Mouse (Mus musculus): Measurements from ENCODE around the gene Dazl. TPM values are rescaled to one million over a fixed set of nuclear protein-coding genes. Genes with fewer than 3 reads are reported as not detected.

Gene Dazl
- total RNA-seq (2017), result not detected in 2 replicates

DNA sequence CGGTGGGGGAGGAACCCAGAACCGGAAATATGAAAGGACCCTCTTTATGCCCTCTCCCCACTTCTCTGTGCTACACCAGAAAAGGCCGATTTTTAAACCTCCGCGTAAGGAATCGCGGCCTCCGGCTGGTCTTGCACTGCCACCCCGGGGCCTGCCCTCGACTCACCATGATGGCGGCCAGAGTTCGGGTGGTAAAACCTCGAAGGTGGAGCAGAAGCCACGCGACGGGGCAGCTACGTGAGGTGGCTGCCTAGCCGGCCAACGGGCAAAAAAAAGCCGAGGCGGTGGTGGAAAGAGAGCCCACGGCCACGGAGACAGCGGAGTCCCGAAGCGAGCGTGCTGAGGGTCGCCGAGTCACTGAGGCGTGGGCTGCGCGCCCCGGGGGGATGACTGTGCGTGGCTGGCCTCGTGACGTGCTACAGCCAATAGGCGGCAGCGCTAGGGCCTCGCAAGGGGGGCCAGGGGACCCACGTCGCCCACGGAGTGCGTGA, at the start of gene Dazl:
Gene Dazl, minus strand, starts transcription at position 396 of the 491 bp plus-strand sequence.
- ATAC-seq (replicated peaks; ENCODE audit: low read depth, poor library complexity, severe bottlenecking), result no peak

DNA sequence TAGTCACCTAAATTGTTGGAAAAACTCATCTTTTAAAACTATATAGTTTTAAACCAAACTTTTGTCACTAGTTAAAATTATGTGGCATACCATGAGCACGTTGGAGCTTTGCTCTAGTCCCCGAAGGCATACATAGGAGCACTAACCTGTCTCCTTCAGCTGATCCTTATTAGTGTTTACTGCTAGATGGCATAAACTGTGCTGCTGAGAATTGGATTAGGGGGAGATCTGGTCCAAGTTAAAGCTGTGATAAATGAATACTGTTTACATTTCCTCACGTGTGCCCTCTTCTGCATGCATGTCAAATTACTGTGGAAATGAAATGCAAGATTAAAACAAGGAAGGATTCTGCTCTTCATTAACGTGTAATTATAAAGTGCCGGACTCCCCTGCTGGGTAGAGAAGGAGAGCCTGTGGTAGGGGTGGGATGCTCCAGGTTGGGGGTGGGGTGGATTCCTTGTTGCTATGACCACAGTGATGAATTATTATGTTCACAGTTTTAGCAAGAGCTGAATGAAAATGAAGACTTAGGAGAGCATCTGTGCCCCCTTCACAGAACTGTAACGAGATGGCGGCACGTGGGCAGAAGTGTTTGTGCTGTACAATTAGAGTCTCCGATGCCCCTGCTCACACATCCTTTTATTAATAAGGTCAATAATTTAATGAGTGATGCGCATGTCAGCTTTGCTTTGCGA, 48.6 kb upstream of the Dazl start:
- ATAC-seq (replicated peaks; ENCODE audit: low read depth, poor library complexity, severe bottlenecking), result no peak

- no peak for ATAC-seq (replicated peaks; ENCODE audit: low read depth, poor library complexity, severe bottlenecking)
Measured at GRCm38 (mm10) chr17:50338901-50339300, 45.5 kb upstream of the Dazl start.

GRCm38 (mm10) chr17:50335776-50336175, 42.3 kb upstream of the Dazl start:
- ATAC-seq (replicated peaks; ENCODE audit: low read depth, poor library complexity, severe bottlenecking), result no peak

DNA sequence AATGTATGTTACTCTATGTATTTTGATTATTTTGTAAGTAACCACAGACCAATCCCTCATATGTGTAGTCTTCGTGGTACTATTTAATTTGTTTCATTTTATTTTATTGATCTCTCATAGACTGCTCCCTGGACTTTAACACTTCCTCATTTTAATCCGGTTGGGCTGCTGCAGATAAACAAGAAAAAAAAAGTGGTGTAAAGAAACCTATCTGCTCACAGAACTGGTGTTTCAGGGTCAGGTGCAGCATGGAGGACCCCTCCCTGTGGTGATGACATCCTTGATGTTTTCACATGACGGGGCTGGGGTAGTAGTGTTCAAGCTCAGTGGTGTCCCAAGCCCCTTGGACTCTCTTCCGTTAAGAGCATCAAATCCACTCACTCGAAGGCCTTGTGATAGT, 41.3 kb upstream of the Dazl start:
- ATAC-seq (replicated peaks; ENCODE audit: low read depth, poor library complexity, severe bottlenecking), result no peak

- ATAC-seq (replicated peaks; ENCODE audit: low read depth, poor library complexity, severe bottlenecking), result peak; percentile 11; the same call in 1 of the 2 replicates
Measured at GRCm38 (mm10) chr17:50332012-50332300, 38.5 kb upstream of the Dazl start.

DNA sequence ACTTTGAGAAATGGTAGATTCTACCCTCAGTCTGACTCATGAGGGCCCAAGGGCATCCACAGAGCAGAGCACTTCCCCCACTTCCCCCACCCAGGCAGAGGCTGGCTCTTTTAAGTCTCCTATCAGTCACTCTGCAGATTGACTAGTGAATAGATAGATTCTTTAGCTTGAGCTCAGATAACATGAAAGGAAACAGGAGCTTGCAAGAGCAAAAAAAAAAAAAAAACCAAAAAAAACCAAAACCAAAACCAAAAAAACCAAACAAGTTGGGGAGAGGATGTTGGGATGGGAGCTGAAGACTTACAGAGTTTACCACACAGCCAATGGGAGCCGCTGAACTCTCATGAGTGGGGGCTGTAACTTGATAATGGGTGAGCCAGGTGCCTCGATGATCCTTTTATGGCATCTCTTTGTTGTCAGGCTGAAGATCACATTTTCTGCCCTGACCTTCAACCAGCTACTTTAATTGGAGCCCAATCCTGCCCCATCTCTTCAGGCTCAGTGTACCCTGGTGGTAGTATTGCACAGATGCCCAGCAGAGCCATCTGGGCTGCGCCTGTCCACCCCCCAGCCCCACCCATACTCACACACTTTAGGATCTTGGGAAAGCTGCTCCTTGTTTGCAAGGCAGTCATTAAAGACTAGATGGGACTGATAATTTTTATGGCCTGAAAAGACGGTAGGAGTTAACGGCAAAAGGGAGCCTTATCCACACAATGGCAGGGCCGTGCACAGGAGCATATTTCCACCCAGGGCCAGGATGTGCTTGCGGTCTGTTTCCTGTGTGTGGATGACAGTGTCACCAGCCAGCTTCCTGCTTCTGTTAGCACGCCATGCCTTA, 38.0 kb upstream of the Dazl start:
- peak; percentile 85 for ATAC-seq (replicated peaks; ENCODE audit: low read depth, poor library complexity, severe bottlenecking)

DNA sequence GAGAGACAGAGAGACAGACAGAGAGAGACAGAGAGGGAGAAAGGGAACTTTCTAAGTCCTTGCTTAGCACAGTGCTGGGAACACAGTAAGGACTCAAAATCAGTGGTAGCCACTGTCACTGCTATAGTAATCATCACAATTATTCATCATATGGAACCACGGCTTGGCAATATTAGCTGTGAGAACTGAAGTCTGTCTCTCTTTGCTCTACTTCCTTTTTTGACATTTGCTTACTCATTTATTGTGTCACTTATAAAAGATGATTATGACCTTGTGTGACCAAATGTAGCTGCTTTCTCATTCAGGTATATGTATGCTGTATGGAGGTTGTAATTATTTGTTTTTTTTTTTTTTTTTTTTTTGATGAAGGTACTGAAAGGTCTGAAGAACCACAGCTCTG, 36.8 kb upstream of the Dazl start:
- peak; percentile 18; the same call in 1 of the 2 replicates for ATAC-seq (replicated peaks; ENCODE audit: low read depth, poor library complexity, severe bottlenecking)

GRCm38 (mm10) chr17:50324658-50325057, 31.2 kb upstream of the Dazl start:
- no peak for ATAC-seq (replicated peaks; ENCODE audit: low read depth, poor library complexity, severe bottlenecking)

DNA sequence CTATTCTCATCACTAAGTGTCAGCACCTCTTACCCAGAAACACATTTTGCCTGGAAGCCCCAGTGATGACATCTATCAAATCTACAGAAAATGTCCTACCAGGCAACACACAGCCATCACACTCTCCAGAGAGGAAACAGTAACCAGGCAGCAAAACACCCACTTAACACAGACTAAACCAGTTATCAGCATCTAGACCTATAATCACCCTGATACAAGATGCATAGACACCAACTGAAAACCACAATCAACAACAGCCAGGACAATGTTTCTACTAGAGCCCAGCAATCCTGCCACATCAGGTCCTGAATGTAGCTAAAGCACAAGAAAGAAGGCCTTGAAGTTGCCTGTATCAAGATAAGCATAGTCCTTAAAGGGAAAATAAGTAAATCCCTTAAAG, 25.4 kb upstream of the Dazl start:
- ATAC-seq (replicated peaks; ENCODE audit: low read depth, poor library complexity, severe bottlenecking), result peak; percentile 56

GRCm38 (mm10) chr17:50316216-50317150, 23.0 kb upstream of the Dazl start:
- no peak for ATAC-seq (replicated peaks; ENCODE audit: low read depth, poor library complexity, severe bottlenecking)

- peak; percentile 47 for ATAC-seq (replicated peaks; ENCODE audit: low read depth, poor library complexity, severe bottlenecking)
Measured at GRCm38 (mm10) chr17:50310148-50310802, 16.8 kb upstream of the Dazl start.

GRCm38 (mm10) chr17:50309512-50310072, 16.2 kb upstream of the Dazl start:
- no peak for ATAC-seq (replicated peaks; ENCODE audit: low read depth, poor library complexity, severe bottlenecking)

GRCm38 (mm10) chr17:50308880-50309279, 15.4 kb upstream of the Dazl start:
- no peak for ATAC-seq (replicated peaks; ENCODE audit: low read depth, poor library complexity, severe bottlenecking)

DNA sequence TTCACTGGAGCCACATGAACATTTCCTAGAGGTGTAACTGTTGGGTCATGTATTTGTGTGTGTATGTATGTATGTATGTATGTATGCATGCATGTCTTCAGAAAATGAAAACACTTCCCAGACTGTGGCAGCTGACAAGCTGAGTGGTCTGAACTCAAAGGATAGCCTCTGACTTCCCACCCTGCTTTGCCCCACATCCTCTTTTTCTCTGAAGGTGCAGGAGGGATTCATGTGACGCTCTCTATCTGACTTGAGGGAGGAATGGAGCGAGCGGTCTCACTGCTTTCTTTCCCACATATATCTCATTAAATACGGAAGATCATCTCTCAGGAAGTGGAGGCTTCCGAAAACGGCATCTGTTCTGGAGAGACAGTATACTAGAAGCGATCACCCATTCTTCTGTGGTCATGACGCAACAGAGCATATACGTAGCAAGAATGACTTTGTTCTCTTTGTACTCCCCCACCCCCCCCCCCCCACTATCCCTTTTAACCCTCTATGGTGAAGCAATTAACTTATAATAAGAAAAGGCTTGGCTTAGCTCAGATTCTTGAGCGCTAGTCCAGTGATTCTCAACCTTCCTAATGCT, 14.7 kb upstream of the Dazl start:
- peak; percentile 54 for ATAC-seq (replicated peaks; ENCODE audit: low read depth, poor library complexity, severe bottlenecking)

DNA sequence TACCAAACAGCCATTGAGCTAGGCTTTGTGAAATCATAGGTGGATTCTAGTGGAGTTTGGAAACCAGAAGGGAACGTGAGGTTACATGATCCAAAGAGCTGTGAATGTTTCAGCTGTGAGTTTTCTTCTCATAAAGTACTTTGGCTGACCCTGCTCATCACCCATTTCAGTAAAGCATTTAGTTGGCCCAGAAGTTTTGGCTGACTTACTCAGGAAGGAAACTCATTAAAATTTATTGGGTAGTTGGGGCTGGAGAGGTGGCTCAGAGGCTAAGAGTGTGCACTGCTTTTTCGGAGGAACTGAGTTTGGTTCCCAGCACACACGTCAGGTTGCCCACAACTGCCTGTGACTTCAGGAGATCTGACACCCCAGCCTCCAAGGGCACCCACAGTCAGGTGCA, 9.4 kb upstream of the Dazl start:
- no peak for ATAC-seq (replicated peaks; ENCODE audit: low read depth, poor library complexity, severe bottlenecking)

- ATAC-seq (replicated peaks; ENCODE audit: low read depth, poor library complexity, severe bottlenecking), result peak; percentile 77
Measured at GRCm38 (mm10) chr17:50300171-50300841, 6.9 kb upstream of the Dazl start.

GRCm38 (mm10) chr17:50298821-50299220, 5.4 kb upstream of the Dazl start:
- ATAC-seq (replicated peaks; ENCODE audit: low read depth, poor library complexity, severe bottlenecking), result no peak

- ATAC-seq (replicated peaks; ENCODE audit: low read depth, poor library complexity, severe bottlenecking), result no peak
Measured at GRCm38 (mm10) chr17:50294726-50295125, 1.3 kb upstream of the Dazl start.

Data from common myeloid progenitor, adult 5-6 weeks (primary cell).